Mouse (Mus musculus) adrenal gland, postnatal 14 days (tissue): ENCODE results near the gene Socs4. TPM values are rescaled to one million over a fixed set of nuclear protein-coding genes. Genes with fewer than 3 reads are reported as not detected.

ENCODE experiments used
- DNase-seq: peaks from one replicate; pipeline ENCODE4 v3.0.0; 2021; ENCODE audit warnings: mixed read lengths
- total RNA-seq: library from RNA; stranded (reverse); gene quantifications from 2 replicates; pipeline ENCODE4 v1.2.3, GENCODE M21; 2021

Socs4 gene
- total RNA-seq, 1 experiment from 2014 or later = 24.2 TPM

DNA sequence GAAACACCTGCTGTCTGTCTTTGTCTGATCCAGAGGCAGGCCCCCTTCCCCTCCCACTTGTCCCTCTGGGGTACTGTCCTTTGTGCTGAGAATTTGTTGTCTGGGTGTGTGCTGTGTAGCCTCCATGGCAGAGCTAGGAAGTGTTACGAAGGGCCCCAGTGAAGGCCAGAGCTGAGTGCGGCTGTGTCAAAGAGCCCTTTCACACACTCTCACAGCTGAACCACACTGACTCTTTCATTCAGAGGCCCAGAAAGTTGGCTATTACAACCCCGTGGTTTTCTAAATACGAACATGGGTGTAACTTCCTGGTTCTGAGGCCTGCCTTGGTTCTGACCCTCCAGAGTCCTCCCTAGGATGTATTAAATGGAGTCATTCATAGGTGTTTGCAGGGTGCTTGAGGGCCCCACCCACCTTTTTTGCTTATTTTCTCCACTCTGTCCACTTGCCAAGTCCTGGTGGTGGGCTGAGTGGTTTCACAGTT is 65.1 kb downstream of the Socs4 start:
- DNase-seq = no peak

Other genes starting within 250 kb of the Socs4 start
- gene Gch1, start 87.5 kb upstream of the Socs4 start, total RNA-seq = 42.0 and 51.3 TPM in 2 replicates
- gene Wdhd1, start 74 bp upstream of the Socs4 start, total RNA-seq = 7.1 and 9.8 TPM in 2 replicates
- gene Mapk1ip1l, start 21.3 kb downstream of the Socs4 start, total RNA-seq = 74.8 and 78.9 TPM in 2 replicates
- gene Lgals3, start 90.8 kb downstream of the Socs4 start, total RNA-seq = 7.9 and 9.9 TPM in 2 replicates
- gene Dlgap5, start 141.5 kb downstream of the Socs4 start, total RNA-seq = 8.3 and 11.4 TPM in 2 replicates
- gene Fbxo34, start 173.5 kb downstream of the Socs4 start, total RNA-seq = 21.3 and 27.8 TPM in 2 replicates